9 mouse cellular contexts compared by ENCODE assay signal in the genomic region with DNA sequence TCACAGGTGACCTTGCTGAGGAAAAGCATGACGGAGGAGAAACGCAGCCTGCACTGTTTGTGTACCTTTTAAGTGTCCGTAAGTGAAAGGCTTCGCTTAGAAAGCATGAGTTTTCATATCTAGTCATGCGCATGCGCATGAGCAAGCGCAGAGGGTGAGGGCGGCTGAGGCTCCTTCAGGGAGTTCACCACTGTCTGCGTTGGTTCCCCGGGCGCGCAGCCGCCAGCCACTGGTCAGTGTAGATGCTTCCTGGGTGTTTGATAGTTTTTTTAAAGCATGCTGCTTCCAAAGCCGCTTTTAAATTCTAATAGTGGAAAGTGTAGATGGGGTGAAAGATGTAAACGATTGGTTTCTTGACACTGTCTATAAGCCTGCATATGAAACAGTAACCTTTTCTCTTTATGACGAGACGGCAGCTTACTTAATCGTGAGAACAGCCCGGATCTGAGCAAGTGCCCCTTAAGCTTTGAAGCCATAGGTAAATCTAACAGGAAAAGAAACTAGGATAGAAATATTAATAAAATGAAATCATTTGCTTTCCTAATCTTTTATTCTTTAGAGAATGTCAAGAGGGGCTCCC. TPM values are rescaled to one million over a fixed set of nuclear protein-coding genes. Genes with fewer than 3 reads are reported as not detected.
A peak's percentile ranks its signal among the peaks of the same experiment; 100 is the strongest.
DNase-seq lines count a peak whose midpoint lies in the region; ATAC-seq lines count a peak whose summit lies in the region.
"Had no signal": no experiment of that assay in that cellular context is flagged by ENCODE, and none has a peak within 500 bp of the region (broad histone marks: within the 10 kb centered on the region; RNA-seq: fewer than 3 reads in every experiment).

No protein-coding gene starts in this region.

- peak overlapping the region; percentile 40 for H3K4me3 ChIP-seq in forebrain, embryonic 13.5 days
- H3K4me3 ChIP-seq in heart, embryonic 16.5 days (ENCODE audit: low read length): peak overlapping the region; percentile 62
- peak overlapping the region; percentile 52 for H3K4me3 ChIP-seq in liver, embryonic 12.5 days
- H3K4me3 ChIP-seq: myocyte had no signal

- DNase-seq in left cerebral cortex, adult 18-20 months (ENCODE audit: low spot score in 2 of 2): peak; percentile 78 to 88
- DNase-seq in left cerebral cortex, adult 11 months (ENCODE audit: low spot score): no peak
- peak; percentile 88 for DNase-seq in kidney, postnatal 14 days
- peak; percentile 93 for DNase-seq in naive thymus-derived CD4-positive, alpha-beta T cell, adult 2 months (ENCODE audit: low read depth)
- DNase-seq in splenic B cell, adult 2 months (ENCODE audit: low read depth, low spot score): peak; percentile 87

- H3K9ac ChIP-seq in forebrain, embryonic 13.5 days: peak overlapping the region; percentile 47
- peak overlapping the region; percentile 68 for H3K9ac ChIP-seq in heart, embryonic 16.5 days (ENCODE audit: low read length)
- H3K9ac ChIP-seq in liver, embryonic 12.5 days: peak overlapping the region; percentile 62

- H3K27me3 ChIP-seq in forebrain, embryonic 13.5 days: peaks cover 12% of the 10 kb centered on the region
- peaks cover 27% of the 10 kb centered on the region for H3K27me3 ChIP-seq in heart, embryonic 16.5 days (ENCODE audit: control insufficient read depth, insufficient read depth, low read length)
- H3K27me3 ChIP-seq in liver, embryonic 12.5 days (replicated peaks): peaks cover 65% of the 10 kb centered on the region
- H3K27me3 ChIP-seq in splenic B cell, adult 2 months (ENCODE audit: control insufficient read depth, insufficient read depth, low read length, poor library complexity, severe bottlenecking): no peaks in the 10 kb centered on the region

- H3K27ac ChIP-seq in forebrain, embryonic 13.5 days: no peak overlapping the region
- H3K27ac ChIP-seq in heart, embryonic 16.5 days (ENCODE audit: low read length): no peak overlapping the region
- H3K27ac ChIP-seq in liver, embryonic 12.5 days: no peak overlapping the region

- H3K4me1 ChIP-seq in forebrain, embryonic 13.5 days: peaks cover 44% of the 10 kb centered on the region
- peaks cover 3% of the 10 kb centered on the region; the same call in 1 of the 2 replicates for H3K4me1 ChIP-seq in heart, embryonic 16.5 days (ENCODE audit: control insufficient read depth, insufficient read depth, low read length)
- H3K4me1 ChIP-seq in liver, embryonic 12.5 days: peaks cover 8% of the 10 kb centered on the region

- no peaks in the 10 kb centered on the region for H3K9me3 ChIP-seq in forebrain, embryonic 13.5 days (replicated peaks)
- no peaks in the 10 kb centered on the region for H3K9me3 ChIP-seq in heart, embryonic 16.5 days (replicated peaks; ENCODE audit: control insufficient read depth, low read length)
- H3K9me3 ChIP-seq in liver, embryonic 12.5 days (replicated peaks): no peaks in the 10 kb centered on the region

- peak overlapping the region; percentile 78 for H3K4me2 ChIP-seq in forebrain, embryonic 13.5 days
- H3K4me2 ChIP-seq in heart, embryonic 16.5 days (ENCODE audit: low read depth, low read length): peak overlapping the region; percentile 88
- peak overlapping the region; percentile 77 for H3K4me2 ChIP-seq in liver, embryonic 12.5 days

- WGBS in forebrain, embryonic 13.5 days: 4% methylated on average over 19 of the region's 19 CpGs
- WGBS in heart, embryonic 16.5 days: 4% methylated on average over 19 of the region's 19 CpGs
- WGBS in liver, embryonic 12.5 days (ENCODE audit: insufficient replicate concordance): 5% methylated on average over 19 of the region's 19 CpGs

- peaks cover 5% of the 10 kb centered on the region for H3K36me3 ChIP-seq in forebrain, embryonic 13.5 days (ENCODE audit: poor library complexity, severe bottlenecking)
- no peaks in the 10 kb centered on the region for H3K36me3 ChIP-seq in heart, embryonic 16.5 days (ENCODE audit: control insufficient read depth, insufficient read depth)
- no peaks in the 10 kb centered on the region for H3K36me3 ChIP-seq in liver, embryonic 12.5 days
- no peaks in the 10 kb centered on the region for H3K36me3 ChIP-seq in splenic B cell, adult 2 months (ENCODE audit: control insufficient read depth, insufficient read depth, low read length, poor library complexity, severe bottlenecking)

- peak; percentile 80 for ATAC-seq in forebrain, embryonic 13.5 days
- peak; percentile 66 for ATAC-seq in heart, embryonic 16.5 days (replicated peaks; ENCODE audit: extremely low read depth, insufficient read depth, low FRiP score)
- ATAC-seq in liver, embryonic 12.5 days: peak; percentile 75

RNA-seq across cellular contexts. Expression of gene Mturn, which starts 18.1 kb away (rescaled TPM):
- total RNA-seq in left cerebral cortex, adult 18-20 months (2021): 100 to 1,000 TPM; 106 to 117 TPM
- 54.3 and 55.7 TPM in 2 replicates for polyA plus RNA-seq in forebrain, embryonic 13.5 days (2015; fragmentation: Nextera tagmentation; extraction: Ambion mirVana)
- 6.3 and 6.8 TPM in 2 replicates for polyA plus RNA-seq in heart, embryonic 16.5 days (2015; fragmentation: Nextera tagmentation; extraction: Ambion mirVana)
- polyA plus RNA-seq in liver, embryonic 12.5 days (2016; fragmentation: Nextera tagmentation; extraction: Ambion mirVana): 0.72 and 1.1 TPM in 2 replicates
